Mouse (Mus musculus) monocyte, adult 59 days (primary cell): Measurements from ENCODE around the gene Rps7. TPM values are rescaled to one million over a fixed set of nuclear protein-coding genes. Genes with fewer than 3 reads are reported as not detected.

Experiments
- total RNA-seq, 2 experiments: library from RNA; stranded (reverse); gene quantifications; one replicate each; pipeline ENCODE4 v1.2.4; 2023

The Rps7 gene
- 100 to 1,000 TPM; 515 to 595 TPM for total RNA-seq

GRCm38 (mm10) chr12:28635535-28636476 is at the start of gene Rps7:
Gene Rps7 (minus strand): TSS chr12:28635953.

GRCm38 (mm10) chr12:28675121-28675924 is 39.6 kb upstream of the Rps7 start, which contains the start of gene Adi1:
Gene Adi1 (plus strand): TSS chr12:28675231.

GRCm38 (mm10) chr12:28649141-28650110 is 13.7 kb upstream of the Rps7 start, which contains the start of gene Rnaseh1:
Gene Rnaseh1 (plus strand): TSS chr12:28649602.

GRCm38 (mm10) chr12:28623195-28623594 is 12.6 kb downstream of the Rps7 start, which contains the start of gene Colec11:
Gene Colec11 (minus strand): TSS chr12:28623377.

GRCm38 (mm10) chr12:28582423-28582822 is 53.3 kb downstream of the Rps7 start, which contains the start of gene Allc:
Gene Allc (minus strand): TSS chr12:28582523.

Other genes with a start within 250 kb of the Rps7 start
- under 1 TPM; 0.34 to 0.36 TPM for gene Dcdc2c, start 83.6 kb downstream of the Rps7 start, total RNA-seq
- not detected for gene Allc, start 53.4 kb downstream of the Rps7 start, total RNA-seq
- under 1 TPM in 1 of 2 experiments, not detected in 1; 0.45 TPM for gene Colec11, start 12.6 kb downstream of the Rps7 start, total RNA-seq
- 10 to 100 TPM; 16.8 to 19.8 TPM for gene Rnaseh1, start 13.6 kb upstream of the Rps7 start, total RNA-seq
- gene Adi1, start 39.3 kb upstream of the Rps7 start, total RNA-seq, result 10 to 100 TPM; 16.5 to 17.7 TPM
- 10 to 100 TPM; 38.5 to 39.1 TPM for gene Trappc12, start 114.5 kb upstream of the Rps7 start, total RNA-seq
- 10 to 100 TPM; 20.8 to 37.2 TPM for gene Eipr1, start 115.8 kb upstream of the Rps7 start, total RNA-seq